Mouse (Mus musculus) kidney, embryonic 15.5 days (tissue): ENCODE measurements around the gene Acsbg2. TPM values are rescaled to one million over a fixed set of nuclear protein-coding genes. Genes with fewer than 3 reads are reported as not detected.

Experiments used
- ATAC-seq: fragments of 200-750 bp; cut with Nextera tagmentation; replicated peaks from 2 replicates; pipeline ENCODE4 v1.8.0; 2017; ENCODE audit warnings: moderate TSS enrichment; ENCODE audit not compliant: low FRiP score
- H3K27ac ChIP-seq: fragments of 300-500 bp; sonication (generic); 2 replicates; pipeline ENCODE4 v1.5.1; 2015; ENCODE audit warnings: mild to moderate bottlenecking, inconsistent platforms
- H3K27me3 ChIP-seq: fragments of 300-500 bp; sonication (generic); 2 replicates; pipeline ENCODE4 v1.6.1; 2015; ENCODE audit warnings: inconsistent platforms
- H3K36me3 ChIP-seq: fragments of 300-500 bp; sonication (generic); 2 replicates; pipeline ENCODE4 v1.6.1; 2015; ENCODE audit warnings: inconsistent platforms
- H3K4me1 ChIP-seq: fragments of 300-500 bp; sonication (generic); 2 replicates; pipeline ENCODE4 v1.6.1; 2015; ENCODE audit warnings: inconsistent platforms
- H3K4me2 ChIP-seq: fragments of 300-500 bp; sonication (generic); 2 replicates; pipeline ENCODE4 v1.6.1; 2015; ENCODE audit warnings: moderate library complexity, mild to moderate bottlenecking, inconsistent platforms
- H3K4me3 ChIP-seq: fragments of 300-500 bp; sonication (generic); replicated peaks from 2 replicates; pipeline ENCODE4 v1.5.1; 2015; ENCODE audit warnings: mild to moderate bottlenecking, inconsistent platforms
- H3K9ac ChIP-seq: fragments of 300-500 bp; sonication (generic); 2 replicates; pipeline ENCODE4 v1.6.1; 2015; ENCODE audit warnings: mild to moderate bottlenecking, inconsistent platforms
- H3K9me3 ChIP-seq: fragments of 300-500 bp; sonication (generic); replicated peaks from 2 replicates; pipeline ENCODE4 v1.6.1; 2016; ENCODE audit warnings: inconsistent platforms
- WGBS: fragments of 180-500 bp; shearing (Covaris S2); methylation state at CpG from one replicate; pipeline ENCODE4 v1.1.7; 2015; ENCODE audit warnings: mixed read lengths; 5-methylcytosine and 5-hydroxymethylcytosine counted together
- polyA plus RNA-seq: library from polyadenylated mRNA; unstranded; fragments of >200 nt; fragmentation: Nextera tagmentation; extraction: Ambion mirVana; gene quantifications from 2 replicates; pipeline ENCODE4 v1.2.1, GENCODE M21; 2015

Gene Acsbg2
- polyA plus RNA-seq, 1 experiment from 2014 or later = not detected

- WGBS = 70% methylated on average over 15 of the region's 15 CpGs
- H3K36me3 ChIP-seq = no peaks in the 10 kb centered on the region
- no peaks in the 10 kb centered on the region for H3K4me1 ChIP-seq
- no peak overlapping the region for H3K27ac ChIP-seq
- H3K9ac ChIP-seq = no peak overlapping the region
- no peak overlapping the region for H3K4me3 ChIP-seq
- H3K9me3 ChIP-seq = peaks cover 7% of the 10 kb centered on the region; the same call in 1 of the 2 replicates
- ATAC-seq = no peak
- no peak overlapping the region for H3K4me2 ChIP-seq
- H3K27me3 ChIP-seq = no peaks in the 10 kb centered on the region
Measured at GRCm38 (mm10) chr17:56870287-56870953, 3.8 kb downstream of the Acsbg2 start.

GRCm38 (mm10) chr17:56869481-56869977, 4.7 kb downstream of the Acsbg2 start:
- Histone ChIP-seq H3K27me3 (no peaks in the 10 kb centered on the region), H3K36me3 (no peaks in the 10 kb centered on the region), H3K9ac (no peak overlapping the region), H3K4me1 (no peaks in the 10 kb centered on the region), H3K9me3 (peaks cover 7% of the 10 kb centered on the region; the same call in 1 of the 2 replicates), H3K27ac (no peak overlapping the region), H3K4me2 (no peak overlapping the region), H3K4me3 (no peak overlapping the region)
- WGBS = 59% methylated on average over 9 of the region's 9 CpGs
- no peak for ATAC-seq

- Histone ChIP-seq H3K9ac (no peak overlapping the region), H3K27me3 (no peaks in the 10 kb centered on the region), H3K4me2 (no peak overlapping the region), H3K27ac (no peak overlapping the region), H3K36me3 (no peaks in the 10 kb centered on the region), H3K4me1 (no peaks in the 10 kb centered on the region), H3K9me3 (peaks cover 7% of the 10 kb centered on the region; the same call in 1 of the 2 replicates), H3K4me3 (no peak overlapping the region)
- no peak for ATAC-seq
- 80% methylated on average over 7 of the region's 7 CpGs for WGBS
Measured at GRCm38 (mm10) chr17:56866071-56866470, 8.2 kb downstream of the Acsbg2 start.

- Histone ChIP-seq H3K27ac (no peak overlapping the region), H3K4me3 (no peak overlapping the region), H3K36me3 (no peaks in the 10 kb centered on the region), H3K4me2 (no peak overlapping the region), H3K9me3 (no peaks in the 10 kb centered on the region), H3K9ac (no peak overlapping the region), H3K27me3 (no peaks in the 10 kb centered on the region), H3K4me1 (no peaks in the 10 kb centered on the region)
- no peak for ATAC-seq
- WGBS = 48% methylated on average over 3 of the region's 3 CpGs
Measured at GRCm38 (mm10) chr17:56861197-56861596, 13.1 kb downstream of the Acsbg2 start.

- Histone ChIP-seq H3K4me1 (no peaks in the 10 kb centered on the region), H3K4me3 (no peak overlapping the region), H3K27ac (no peak overlapping the region), H3K9me3 (no peaks in the 10 kb centered on the region), H3K36me3 (no peaks in the 10 kb centered on the region), H3K9ac (no peak overlapping the region), H3K27me3 (no peaks in the 10 kb centered on the region), H3K4me2 (no peak overlapping the region)
- 52% methylated on average over 7 of the region's 7 CpGs for WGBS
- ATAC-seq = no peak
Measured at GRCm38 (mm10) chr17:56858922-56859321, 15.3 kb downstream of the Acsbg2 start.

- Histone ChIP-seq H3K36me3 (no peaks in the 10 kb centered on the region), H3K9ac (no peak overlapping the region), H3K4me3 (no peak overlapping the region), H3K9me3 (no peaks in the 10 kb centered on the region), H3K27ac (no peak overlapping the region), H3K27me3 (no peaks in the 10 kb centered on the region), H3K4me1 (no peaks in the 10 kb centered on the region), H3K4me2 (no peak overlapping the region)
- 55% methylated on average over 4 of the region's 4 CpGs for WGBS
- ATAC-seq = no peak
Measured at GRCm38 (mm10) chr17:56858216-56858615, 16.0 kb downstream of the Acsbg2 start.

- 0 out of 2 replicates have a peak, but pooled peaks cover 2% of the 10 kb centered on the region for H3K4me1 ChIP-seq
- H3K27ac ChIP-seq = no peak overlapping the region
- no peaks in the 10 kb centered on the region for H3K27me3 ChIP-seq
- 80% methylated on average over 3 of the region's 3 CpGs for WGBS
- no peak overlapping the region for H3K9ac ChIP-seq
- H3K36me3 ChIP-seq = no peaks in the 10 kb centered on the region
- no peak for ATAC-seq
- H3K4me3 ChIP-seq = no peak overlapping the region
- H3K9me3 ChIP-seq = no peaks in the 10 kb centered on the region
- H3K4me2 ChIP-seq = no peak overlapping the region
Measured at GRCm38 (mm10) chr17:56855421-56855820, 18.8 kb downstream of the Acsbg2 start.

- H3K27ac ChIP-seq = no peak overlapping the region
- H3K27me3 ChIP-seq = no peaks in the 10 kb centered on the region
- H3K9me3 ChIP-seq = no peaks in the 10 kb centered on the region
- H3K4me1 ChIP-seq = 0 out of 2 replicates have a peak, but pooled peaks cover 4% of the 10 kb centered on the region
- no peaks in the 10 kb centered on the region for H3K36me3 ChIP-seq
- no peak overlapping the region for H3K9ac ChIP-seq
- H3K4me3 ChIP-seq = no peak overlapping the region
- WGBS = 71% methylated on average over 3 of the region's 3 CpGs
- no peak overlapping the region for H3K4me2 ChIP-seq
- no peak for ATAC-seq
Measured at GRCm38 (mm10) chr17:56851167-56851566, 23.1 kb downstream of the Acsbg2 start.

- Histone ChIP-seq H3K36me3 (no peaks in the 10 kb centered on the region), H3K4me1 (0 out of 2 replicates have a peak, but pooled peaks cover 6% of the 10 kb centered on the region), H3K9me3 (no peaks in the 10 kb centered on the region), H3K4me3 (no peak overlapping the region), H3K27ac (no peak overlapping the region), H3K27me3 (no peaks in the 10 kb centered on the region), H3K4me2 (no peak overlapping the region), H3K9ac (no peak overlapping the region)
- 84% methylated on average over 13 of the region's 13 CpGs for WGBS
- no peak for ATAC-seq
Measured at GRCm38 (mm10) chr17:56849710-56850109, 24.5 kb downstream of the Acsbg2 start.

GRCm38 (mm10) chr17:56848785-56849184, 25.5 kb downstream of the Acsbg2 start:
- no peaks in the 10 kb centered on the region for H3K9me3 ChIP-seq

GRCm38 (mm10) chr17:56843678-56844077, 30.6 kb downstream of the Acsbg2 start:
- Histone ChIP-seq H3K9ac (no peak overlapping the region), H3K4me3 (no peak overlapping the region), H3K27me3 (no peaks in the 10 kb centered on the region), H3K36me3 (no peaks in the 10 kb centered on the region), H3K27ac (no peak overlapping the region), H3K4me1 (0 out of 2 replicates have a peak, but pooled peaks cover 3% of the 10 kb centered on the region), H3K9me3 (no peaks in the 10 kb centered on the region), H3K4me2 (no peak overlapping the region)
- WGBS = 74% methylated on average over 5 of the region's 5 CpGs
- no peak for ATAC-seq

More at GRCm38 (mm10) chr17:56848785-56849184, 25.5 kb downstream of the Acsbg2 start:
- 84% methylated on average over 5 of the region's 5 CpGs for WGBS
- Histone ChIP-seq H3K4me3 (no peak overlapping the region), H3K36me3 (no peaks in the 10 kb centered on the region), H3K4me1 (0 out of 2 replicates have a peak, but pooled peaks cover 6% of the 10 kb centered on the region), H3K27me3 (no peaks in the 10 kb centered on the region), H3K27ac (no peak overlapping the region), H3K9ac (no peak overlapping the region), H3K4me2 (no peak overlapping the region)
- ATAC-seq = no peak

- Histone ChIP-seq H3K9me3 (no peaks in the 10 kb centered on the region), H3K4me1 (0 out of 2 replicates have a peak, but pooled peaks cover 3% of the 10 kb centered on the region), H3K4me3 (no peak overlapping the region), H3K27ac (no peak overlapping the region), H3K9ac (no peak overlapping the region), H3K27me3 (no peaks in the 10 kb centered on the region), H3K36me3 (no peaks in the 10 kb centered on the region), H3K4me2 (no peak overlapping the region)
- 76% methylated on average over 5 of the region's 5 CpGs for WGBS
- no peak for ATAC-seq
Measured at GRCm38 (mm10) chr17:56842173-56842572, 32.1 kb downstream of the Acsbg2 start.
